Mouse (Mus musculus): ENCODE data around the gene Mapre3.

The Mapre3 gene

GRCm38 (mm10) chr5:30814424-30815119 is at the start of gene Mapre3:
Gene Mapre3 (plus strand): TSS chr5:30814641.
- DNase-seq, result peak; percentile 100

- DNase-seq, result no peak
Observed at GRCm38 (mm10) chr5:30765596-30766370, 48.7 kb upstream of the Mapre3 start.

GRCm38 (mm10) chr5:30768082-30768481 is 46.4 kb upstream of the Mapre3 start:
- no peak for DNase-seq

GRCm38 (mm10) chr5:30768598-30768997 is 45.8 kb upstream of the Mapre3 start:
- peak; percentile 94 for DNase-seq

GRCm38 (mm10) chr5:30769075-30769474 is 45.4 kb upstream of the Mapre3 start:
- no peak for DNase-seq

GRCm38 (mm10) chr5:30774601-30775371 is 39.7 kb upstream of the Mapre3 start:
- peak; percentile 98 for DNase-seq

GRCm38 (mm10) chr5:30780699-30781098 is 33.7 kb upstream of the Mapre3 start:
- DNase-seq, result peak; percentile 93

- peak; percentile 77 for DNase-seq
Observed at GRCm38 (mm10) chr5:30781147-30781546, 33.3 kb upstream of the Mapre3 start.

- DNase-seq, result no peak
Observed at GRCm38 (mm10) chr5:30787381-30787780, 27.1 kb upstream of the Mapre3 start.

GRCm38 (mm10) chr5:30790047-30790446 is 24.4 kb upstream of the Mapre3 start:
- DNase-seq, result no peak

GRCm38 (mm10) chr5:30796125-30796524 is 18.3 kb upstream of the Mapre3 start:
- peak; percentile 95 for DNase-seq

GRCm38 (mm10) chr5:30797482-30797881 is 17.0 kb upstream of the Mapre3 start:
- peak; percentile 76 for DNase-seq

GRCm38 (mm10) chr5:30797982-30798381 is 16.5 kb upstream of the Mapre3 start:
- peak; percentile 78 for DNase-seq

GRCm38 (mm10) chr5:30798965-30799364 is 15.5 kb upstream of the Mapre3 start:
- no peak for DNase-seq

- no peak for DNase-seq
Observed at GRCm38 (mm10) chr5:30802724-30803467, 11.5 kb upstream of the Mapre3 start.

- DNase-seq, result peak; percentile 98
Observed at GRCm38 (mm10) chr5:30806106-30806505, 8.3 kb upstream of the Mapre3 start.

GRCm38 (mm10) chr5:30815120-30815465 is 652 bp downstream of the Mapre3 start:
- DNase-seq, result no peak

- peak; percentile 95 for DNase-seq
Observed at GRCm38 (mm10) chr5:30816261-30816791, 1.9 kb downstream of the Mapre3 start.

- DNase-seq, result no peak
Observed at GRCm38 (mm10) chr5:30818758-30819309, 4.4 kb downstream of the Mapre3 start.

- DNase-seq, result no peak
Observed at GRCm38 (mm10) chr5:30822689-30823088, 8.2 kb downstream of the Mapre3 start.

GRCm38 (mm10) chr5:30823091-30823490 is 8.7 kb downstream of the Mapre3 start:
- no peak for DNase-seq
